Mouse (Mus musculus): ENCODE measurements around the gene Lrrc2. TPM values are rescaled to one million over a fixed set of nuclear protein-coding genes. Genes with fewer than 3 reads are reported as not detected.
A peak's percentile ranks its signal among the peaks of the same experiment; 100 is the strongest.

The Lrrc2 gene
- polyA plus RNA-seq, 1 experiment from 2014 or later = 0.45 TPM

DNA sequence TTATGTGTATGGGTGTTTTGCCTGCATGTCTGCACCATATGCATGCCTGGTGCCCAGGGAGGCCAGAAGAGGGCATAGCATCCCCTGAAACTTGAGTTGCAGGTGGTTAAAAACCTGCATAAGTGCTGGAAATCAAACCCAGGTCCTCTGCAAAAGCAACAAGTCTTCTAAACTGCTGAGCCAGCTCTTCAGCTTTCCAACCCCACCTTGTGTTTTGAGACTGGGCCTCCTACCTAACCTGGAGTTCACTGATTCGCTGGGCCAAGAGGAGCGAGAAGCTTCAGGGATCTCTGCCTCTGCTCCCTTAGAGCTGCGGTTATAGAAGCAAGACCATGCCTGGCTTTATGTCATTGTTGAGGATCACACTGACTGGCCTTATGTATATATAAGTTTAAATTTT, 1.2 kb upstream of the Lrrc2 start:
- H3K4me1 ChIP-seq = peaks cover 4% of the 10 kb centered on the region; the same call in 1 of the 2 replicates
- no peak overlapping the region for H3K9ac ChIP-seq
- H3K4me2 ChIP-seq = no peak overlapping the region
- WGBS = 89% methylated on average over 3 of the region's 3 CpGs
- ATAC-seq (ENCODE audit: borderline replicate concordance, extremely low read depth, low FRiP score, low TSS enrichment) = no peak
- no peak overlapping the region for H3K27ac ChIP-seq
- no peak overlapping the region for H3K4me3 ChIP-seq
- no peaks in the 10 kb centered on the region for H3K36me3 ChIP-seq
- H3K27me3 ChIP-seq = peaks cover 72% of the 10 kb centered on the region
- no peaks in the 10 kb centered on the region for H3K9me3 ChIP-seq

DNA sequence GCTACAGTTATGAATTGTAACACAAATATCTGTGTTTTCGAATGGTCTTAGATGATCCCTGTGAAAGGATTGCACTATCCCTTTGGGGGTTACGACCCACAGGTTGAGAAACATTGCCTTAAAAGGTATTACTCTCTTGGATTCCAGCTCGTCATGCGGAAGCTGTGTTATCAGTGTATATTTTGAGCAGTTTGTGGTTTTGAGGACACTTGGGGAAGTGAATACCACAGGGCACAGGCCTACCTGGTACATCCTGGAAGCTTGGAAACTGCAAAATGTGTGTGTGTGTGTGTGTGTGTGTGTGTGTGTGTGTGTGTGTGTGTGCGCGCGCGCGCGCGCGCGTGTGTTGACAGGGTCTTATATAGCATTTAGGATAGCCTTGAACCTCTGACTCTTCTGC, 521 bp downstream of the Lrrc2 start:
- no peak overlapping the region for H3K9ac ChIP-seq
- no peaks in the 10 kb centered on the region for H3K4me1 ChIP-seq
- no peak overlapping the region for H3K27ac ChIP-seq
- 91% methylated on average over 13 of the region's 13 CpGs for WGBS
- H3K27me3 ChIP-seq = peaks cover 70% of the 10 kb centered on the region
- no peaks in the 10 kb centered on the region for H3K36me3 ChIP-seq
- no peak for ATAC-seq (ENCODE audit: borderline replicate concordance, extremely low read depth, low FRiP score, low TSS enrichment)
- no peaks in the 10 kb centered on the region for H3K9me3 ChIP-seq
- H3K4me2 ChIP-seq = no peak overlapping the region
- no peak overlapping the region for H3K4me3 ChIP-seq

DNA sequence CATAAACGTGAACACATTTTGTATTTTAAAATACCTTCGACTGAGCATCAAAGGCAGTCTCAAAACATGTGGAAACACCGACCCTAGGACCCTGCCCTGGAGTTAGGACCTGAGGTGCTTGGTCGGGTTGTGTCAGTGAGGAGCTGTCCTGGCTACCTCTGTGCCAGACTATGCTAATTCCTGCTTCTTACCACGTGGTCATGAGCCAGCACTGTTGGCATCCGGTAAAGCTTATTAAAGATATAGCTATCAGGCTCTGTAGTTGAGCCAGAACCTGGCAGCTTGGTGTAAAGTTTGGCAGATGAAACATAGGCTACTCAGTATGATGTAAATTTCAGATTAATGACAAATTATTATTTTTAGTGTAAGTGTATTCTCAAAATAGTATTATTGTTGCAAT, 1.1 kb downstream of the Lrrc2 start:
- ATAC-seq (ENCODE audit: borderline replicate concordance, extremely low read depth, low FRiP score, low TSS enrichment) = no peak
- no peaks in the 10 kb centered on the region for H3K9me3 ChIP-seq
- no peak overlapping the region for H3K9ac ChIP-seq
- H3K27ac ChIP-seq = no peak overlapping the region
- H3K4me1 ChIP-seq = no peaks in the 10 kb centered on the region
- 49% methylated on average over 6 of the region's 6 CpGs for WGBS
- peaks cover 64% of the 10 kb centered on the region for H3K27me3 ChIP-seq
- H3K4me3 ChIP-seq = no peak overlapping the region
- H3K4me2 ChIP-seq = no peak overlapping the region
- H3K36me3 ChIP-seq = no peaks in the 10 kb centered on the region

DNA sequence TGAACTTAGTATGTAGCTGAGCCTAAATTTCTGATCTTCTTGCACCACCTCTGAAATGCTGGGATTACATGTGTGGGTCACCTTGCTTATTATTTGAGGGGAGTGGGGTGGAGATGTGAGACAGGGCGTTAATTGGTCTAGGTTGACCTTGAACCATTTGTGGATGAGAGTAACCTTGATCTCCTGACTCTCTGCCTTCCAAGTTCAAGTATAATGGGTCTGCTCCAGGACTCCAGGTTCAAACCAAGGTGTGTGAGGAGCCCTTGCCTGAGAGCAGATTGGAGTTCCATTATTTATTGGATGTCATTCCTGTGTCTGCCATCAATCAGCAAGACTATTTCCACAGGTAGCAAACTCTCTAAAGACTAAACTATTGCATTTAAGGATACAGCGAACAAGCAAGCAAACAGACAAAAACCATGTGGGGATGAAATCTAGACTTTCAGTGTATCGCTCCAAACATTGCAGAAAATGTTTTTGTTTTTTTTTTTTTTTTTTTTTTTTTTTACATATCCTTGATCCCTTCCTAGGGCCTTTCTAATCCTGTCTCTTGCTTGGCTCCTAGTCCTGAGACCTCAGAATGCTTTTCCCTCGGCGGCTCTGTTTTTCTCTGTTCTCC, 1.7 kb downstream of the Lrrc2 start:
- WGBS = 42% methylated on average over 5 of the region's 5 CpGs
- H3K27ac ChIP-seq = no peak overlapping the region
- H3K4me1 ChIP-seq = no peaks in the 10 kb centered on the region
- H3K9ac ChIP-seq = 0 out of 2 replicates have a peak overlapping the region, but pooled peaks have one; percentile 35
- no peaks in the 10 kb centered on the region for H3K36me3 ChIP-seq
- H3K9me3 ChIP-seq = no peaks in the 10 kb centered on the region
- ATAC-seq (ENCODE audit: borderline replicate concordance, extremely low read depth, low FRiP score, low TSS enrichment) = no peak
- H3K4me2 ChIP-seq = peak overlapping the region; percentile 94
- peak overlapping the region; percentile 50 for H3K4me3 ChIP-seq
- H3K27me3 ChIP-seq = peaks cover 58% of the 10 kb centered on the region

DNA sequence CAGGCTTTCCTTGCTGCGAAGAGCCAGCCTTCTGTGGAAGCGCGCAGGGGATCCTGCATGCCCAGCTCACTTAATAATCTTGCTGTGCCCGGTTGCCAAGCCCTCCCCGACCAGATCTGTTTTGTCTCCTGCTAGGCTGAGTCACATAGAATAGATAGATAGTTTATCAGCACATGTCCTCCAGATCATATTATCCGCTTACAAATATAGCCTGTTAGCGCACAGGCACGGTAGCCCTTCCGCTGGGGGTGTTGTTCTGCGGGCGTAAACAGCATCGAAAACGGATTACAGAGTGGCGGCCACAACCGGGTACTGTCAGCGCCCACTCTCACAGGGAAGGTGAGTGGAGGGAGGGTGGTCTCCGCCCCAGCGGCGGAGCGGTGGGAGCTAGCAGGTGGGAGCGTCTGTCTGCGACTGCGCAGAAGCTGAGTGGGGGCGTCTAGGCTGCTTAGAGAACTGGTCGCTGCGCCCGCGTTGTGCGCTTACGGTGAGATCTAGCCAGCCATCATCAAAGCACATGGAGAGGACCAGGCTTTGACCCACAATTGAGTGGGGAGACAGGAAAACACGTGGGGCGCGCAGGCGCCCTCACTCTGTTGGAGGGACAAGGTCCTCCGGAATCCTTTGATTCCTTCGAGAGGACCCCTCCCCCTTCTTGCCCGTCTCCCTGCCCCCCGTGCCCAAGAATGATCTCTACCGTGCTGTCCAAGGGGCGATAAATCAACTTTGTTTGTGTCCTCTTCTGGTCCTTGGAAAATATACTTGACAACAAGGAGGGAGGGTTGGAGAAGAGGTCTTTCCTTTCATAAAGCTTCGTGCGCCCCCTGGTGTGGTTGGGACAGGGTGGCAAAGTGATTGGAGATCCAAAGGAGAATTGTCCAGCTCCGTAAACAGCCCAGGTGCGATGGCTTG, 2.5 kb downstream of the Lrrc2 start:
- no peak overlapping the region for H3K27ac ChIP-seq

DNA sequence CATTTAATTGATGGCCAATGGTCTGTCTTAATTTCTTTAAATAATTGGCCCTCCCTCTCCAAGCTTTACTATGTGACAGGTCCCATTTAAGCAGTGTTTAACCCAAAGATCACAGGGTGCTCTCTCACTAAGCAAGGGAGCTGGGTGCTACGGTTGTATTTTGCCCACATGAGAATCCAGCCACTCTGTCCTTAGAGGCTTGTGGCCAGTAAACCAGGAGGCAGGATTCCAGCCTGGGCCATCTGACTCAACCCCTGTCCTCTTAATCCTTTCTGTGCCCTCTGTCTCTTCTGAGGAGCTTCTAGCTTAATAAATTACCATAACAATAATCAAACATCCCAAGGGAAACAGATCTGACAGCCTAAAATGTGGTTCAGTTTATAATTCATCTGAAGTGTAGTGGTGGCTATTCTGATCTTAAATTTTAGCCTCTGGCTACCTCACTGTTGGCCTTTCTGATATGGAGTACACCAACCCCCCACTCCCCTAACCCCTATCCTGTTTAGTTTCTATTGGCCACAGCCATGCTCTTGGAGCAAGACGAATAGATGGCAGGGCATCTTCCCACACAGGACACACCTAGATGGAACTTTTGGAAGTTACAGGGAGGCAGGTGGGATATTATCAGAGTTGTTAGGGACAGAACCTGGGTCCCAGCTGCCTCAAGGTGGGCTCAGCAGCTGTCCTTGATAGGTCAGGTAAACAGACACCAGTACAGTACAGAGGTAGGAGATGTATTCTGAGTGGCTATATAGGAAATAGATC, 3.5 kb downstream of the Lrrc2 start:
- Histone ChIP-seq H3K9me3 (no peaks in the 10 kb centered on the region), H3K9ac (no peak overlapping the region), H3K4me2 (no peak overlapping the region), H3K4me1 (no peaks in the 10 kb centered on the region), H3K36me3 (no peaks in the 10 kb centered on the region), H3K4me3 (no peak overlapping the region), H3K27ac (no peak overlapping the region), H3K27me3 (peaks cover 52% of the 10 kb centered on the region)
- ATAC-seq (ENCODE audit: borderline replicate concordance, extremely low read depth, low FRiP score, low TSS enrichment) = no peak
- 52% methylated on average over 2 of the region's 2 CpGs for WGBS

More for the DNA sequence above, 2.5 kb downstream of the Lrrc2 start:
- Histone ChIP-seq H3K4me2 (peak overlapping the region; percentile 94), H3K36me3 (no peaks in the 10 kb centered on the region), H3K4me3 (peak overlapping the region; percentile 50), H3K27me3 (peaks cover 52% of the 10 kb centered on the region), H3K4me1 (no peaks in the 10 kb centered on the region), H3K9ac (peak overlapping the region; percentile 35), H3K9me3 (no peaks in the 10 kb centered on the region)
- 1% methylated on average over 44 of the region's 44 CpGs for WGBS
- ATAC-seq (ENCODE audit: borderline replicate concordance, extremely low read depth, low FRiP score, low TSS enrichment) = peak; percentile 28; the same call in 1 of the 2 replicates

DNA sequence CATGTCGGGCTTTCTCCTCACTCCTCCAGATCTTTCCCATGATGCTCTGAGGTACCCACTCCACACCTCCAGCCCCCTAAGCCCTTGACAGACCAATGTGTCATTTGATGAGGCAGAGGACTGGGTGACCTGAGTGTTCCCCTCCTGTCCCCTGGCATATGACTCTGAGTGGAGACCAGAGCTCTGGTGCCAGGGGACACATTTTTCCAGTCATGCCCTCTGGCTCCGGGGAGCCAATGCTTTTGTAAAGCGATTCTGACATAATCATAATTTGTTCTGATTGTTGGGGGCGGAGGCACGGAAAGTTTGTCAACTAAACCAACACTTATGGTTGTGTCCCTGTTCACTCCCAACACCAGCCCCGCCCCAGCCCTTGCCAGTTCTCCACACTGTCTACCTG, 4.6 kb downstream of the Lrrc2 start:
- Histone ChIP-seq H3K36me3 (no peaks in the 10 kb centered on the region), H3K4me3 (no peak overlapping the region), H3K4me2 (no peak overlapping the region), H3K4me1 (no peaks in the 10 kb centered on the region), H3K9me3 (no peaks in the 10 kb centered on the region), H3K9ac (no peak overlapping the region), H3K27me3 (peaks cover 52% of the 10 kb centered on the region), H3K27ac (no peak overlapping the region)
- WGBS = 77% methylated on average over 6 of the region's 6 CpGs
- no peak for ATAC-seq (ENCODE audit: borderline replicate concordance, extremely low read depth, low FRiP score, low TSS enrichment)

DNA sequence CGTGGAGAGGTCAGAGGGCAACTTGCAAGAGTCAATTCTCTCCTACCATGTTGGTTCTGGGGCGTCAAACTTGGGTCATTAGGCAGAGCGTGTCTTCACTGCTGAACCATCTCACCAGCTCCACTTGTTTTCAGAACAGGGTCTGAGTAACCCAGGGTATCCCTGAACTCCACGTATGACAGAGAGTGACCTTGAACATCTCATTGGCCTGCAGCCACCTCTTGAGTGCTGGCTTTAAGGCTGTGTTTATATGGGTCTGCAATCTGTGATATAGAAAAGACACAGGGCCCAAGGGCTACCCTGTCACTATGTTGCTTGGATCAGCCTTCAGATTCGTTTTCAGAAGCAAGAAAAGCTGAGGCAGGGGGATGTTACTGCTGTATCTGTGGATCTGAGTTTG, 8.3 kb downstream of the Lrrc2 start:
- Histone ChIP-seq H3K4me3 (no peak overlapping the region), H3K9me3 (no peaks in the 10 kb centered on the region), H3K27me3 (peaks cover 19% of the 10 kb centered on the region), H3K36me3 (no peaks in the 10 kb centered on the region), H3K9ac (no peak overlapping the region), H3K4me1 (no peaks in the 10 kb centered on the region), H3K27ac (no peak overlapping the region), H3K4me2 (no peak overlapping the region)
- no peak for ATAC-seq (ENCODE audit: borderline replicate concordance, extremely low read depth, low FRiP score, low TSS enrichment)
- 68% methylated on average over 5 of the region's 5 CpGs for WGBS

DNA sequence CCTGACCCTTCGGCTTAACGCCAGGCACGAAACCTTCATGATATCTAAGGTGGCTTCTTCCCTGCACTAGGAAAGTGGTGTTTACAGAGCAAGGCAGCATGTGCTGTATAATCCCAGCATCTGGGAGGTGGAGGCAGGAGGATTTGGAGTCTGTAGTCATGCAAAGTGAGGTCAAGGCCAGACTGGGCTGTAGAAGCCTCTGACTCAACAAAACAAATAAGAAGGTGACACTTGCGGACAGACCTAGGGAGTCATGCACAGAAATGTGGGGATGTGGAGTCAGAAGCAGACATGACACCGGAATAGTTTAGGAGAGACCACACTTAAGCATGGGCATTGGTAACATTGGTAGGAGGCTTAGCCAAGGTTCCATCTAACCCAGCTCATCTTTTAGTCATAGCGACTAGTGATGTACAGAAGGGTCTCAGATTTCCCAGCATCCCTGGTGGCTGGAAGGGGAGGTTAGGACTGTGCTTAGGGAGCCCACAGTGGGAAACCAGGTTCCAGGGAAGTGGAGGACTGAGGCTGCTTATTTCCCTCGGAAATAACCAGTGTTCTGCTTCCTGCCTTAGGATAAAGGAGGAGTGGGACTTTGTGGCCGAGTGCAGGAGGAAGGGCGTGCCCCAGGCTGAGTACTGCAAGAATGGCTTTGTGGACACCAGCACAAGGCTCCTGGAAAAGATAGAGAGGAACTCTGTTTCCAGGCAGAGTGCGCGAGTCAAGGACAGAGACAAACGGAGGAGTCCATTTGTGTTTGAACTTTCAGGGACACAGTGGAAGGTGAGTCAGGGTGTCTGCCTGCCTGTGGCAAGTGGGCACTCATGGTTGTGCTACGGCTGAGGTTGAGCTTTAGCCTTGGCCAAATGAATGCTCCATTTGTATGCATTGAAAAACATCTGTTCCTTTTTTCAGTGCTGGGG, 9.1 kb downstream of the Lrrc2 start:
- no peak overlapping the region for H3K4me3 ChIP-seq
- H3K9me3 ChIP-seq = no peaks in the 10 kb centered on the region
- no peak for ATAC-seq (ENCODE audit: borderline replicate concordance, extremely low read depth, low FRiP score, low TSS enrichment)
- H3K36me3 ChIP-seq = no peaks in the 10 kb centered on the region
- peaks cover 11% of the 10 kb centered on the region; the same call in 1 of the 2 replicates for H3K27me3 ChIP-seq
- H3K4me1 ChIP-seq = no peaks in the 10 kb centered on the region
- no peak overlapping the region for H3K4me2 ChIP-seq
- H3K27ac ChIP-seq = no peak overlapping the region
- H3K9ac ChIP-seq = no peak overlapping the region
- WGBS = 78% methylated on average over 13 of the region's 13 CpGs

DNA sequence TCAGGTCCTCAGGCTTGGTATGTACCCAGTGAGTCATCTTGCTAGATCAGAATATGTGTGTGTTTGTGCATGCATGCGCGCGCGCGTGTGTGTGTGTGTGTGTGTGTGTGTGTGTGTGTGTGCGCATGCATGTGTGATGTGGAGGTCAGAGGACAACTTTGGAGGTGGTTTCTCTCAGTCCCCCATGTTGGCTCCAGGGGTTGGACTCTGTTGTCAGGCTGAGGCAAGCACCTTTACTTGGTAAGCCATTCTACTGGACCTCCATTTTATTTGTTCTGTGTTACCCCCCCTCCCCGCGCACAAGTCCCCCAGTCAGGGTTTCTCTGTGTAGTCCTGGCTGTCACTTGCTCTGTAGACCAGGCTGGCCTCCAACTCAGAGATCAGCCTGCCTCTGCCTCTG, 10.0 kb downstream of the Lrrc2 start:
- H3K27ac ChIP-seq = no peak overlapping the region
- H3K4me3 ChIP-seq = no peak overlapping the region
- 0 out of 2 replicates have a peak, but pooled peaks cover 2% of the 10 kb centered on the region for H3K27me3 ChIP-seq
- H3K4me1 ChIP-seq = no peaks in the 10 kb centered on the region
- ATAC-seq (ENCODE audit: borderline replicate concordance, extremely low read depth, low FRiP score, low TSS enrichment) = no peak
- no peak overlapping the region for H3K9ac ChIP-seq
- H3K4me2 ChIP-seq = no peak overlapping the region
- H3K36me3 ChIP-seq = no peaks in the 10 kb centered on the region
- H3K9me3 ChIP-seq = no peaks in the 10 kb centered on the region
- WGBS = 97% methylated on average over 8 of the region's 8 CpGs

DNA sequence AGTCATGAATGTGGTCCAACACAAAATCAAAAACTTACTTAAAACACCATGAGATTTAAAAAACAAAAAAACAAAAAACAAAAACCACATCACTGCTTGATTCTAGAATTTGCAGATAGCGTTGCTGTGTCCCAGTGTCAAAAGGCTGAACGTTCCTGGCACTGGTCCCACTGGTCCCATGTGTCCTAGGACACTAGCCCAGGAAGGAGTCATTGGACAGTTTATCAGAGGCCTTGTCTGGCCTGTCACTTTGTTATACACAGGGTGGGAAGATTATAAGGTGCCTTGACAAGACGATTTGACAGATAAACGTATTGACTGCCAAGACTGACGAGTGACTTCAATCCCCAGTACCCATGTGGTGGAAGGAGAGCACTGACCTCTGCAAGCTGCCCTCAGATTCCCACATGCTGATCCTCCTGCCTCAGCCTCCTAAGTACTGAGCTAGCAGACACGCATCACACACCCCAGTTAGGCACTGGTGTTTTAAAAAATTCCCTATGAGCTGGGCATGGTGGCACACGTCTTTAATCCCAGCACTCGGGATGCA, 12.3 kb downstream of the Lrrc2 start:
- H3K27me3 ChIP-seq = no peaks in the 10 kb centered on the region
- no peak for ATAC-seq (ENCODE audit: borderline replicate concordance, extremely low read depth, low FRiP score, low TSS enrichment)
- H3K4me2 ChIP-seq = no peak overlapping the region
- H3K4me3 ChIP-seq = no peak overlapping the region
- no peaks in the 10 kb centered on the region for H3K4me1 ChIP-seq
- no peak overlapping the region for H3K9ac ChIP-seq
- H3K36me3 ChIP-seq = no peaks in the 10 kb centered on the region
- no peaks in the 10 kb centered on the region for H3K9me3 ChIP-seq
- WGBS = 77% methylated on average over 8 of the region's 8 CpGs
- H3K27ac ChIP-seq = no peak overlapping the region
